Mouse (Mus musculus) heart, adult 11 months (tissue): ENCODE measurements around the gene Bpifa5.

Experiments used
- DNase-seq: peaks from one replicate; pipeline ENCODE4 v3.0.0; 2022

Gene Bpifa5

DNA sequence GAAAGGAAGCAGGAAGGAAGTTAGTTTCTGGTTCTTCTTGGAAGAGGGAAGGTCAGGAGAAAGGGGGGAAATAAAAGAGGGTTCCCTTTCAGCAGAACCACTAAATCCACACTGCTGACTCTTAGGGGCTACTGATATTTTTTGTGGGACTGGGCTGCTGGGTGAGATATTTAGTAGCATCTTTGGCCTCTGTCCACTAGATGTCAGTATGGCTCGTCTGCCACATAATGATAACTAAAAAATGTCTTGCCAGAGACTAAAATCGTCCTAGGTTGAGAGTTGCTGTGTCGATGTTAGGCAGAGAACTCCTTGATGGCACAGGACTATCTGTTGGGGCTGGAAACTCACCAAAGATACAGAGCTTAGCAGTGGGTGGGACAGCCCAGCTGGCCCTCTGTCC, 46.7 kb downstream of the Bpifa5 start:
- no peak for DNase-seq

GRCm38 (mm10) chr2:154211121-154211520, 48.7 kb downstream of the Bpifa5 start:
- no peak for DNase-seq

DNA sequence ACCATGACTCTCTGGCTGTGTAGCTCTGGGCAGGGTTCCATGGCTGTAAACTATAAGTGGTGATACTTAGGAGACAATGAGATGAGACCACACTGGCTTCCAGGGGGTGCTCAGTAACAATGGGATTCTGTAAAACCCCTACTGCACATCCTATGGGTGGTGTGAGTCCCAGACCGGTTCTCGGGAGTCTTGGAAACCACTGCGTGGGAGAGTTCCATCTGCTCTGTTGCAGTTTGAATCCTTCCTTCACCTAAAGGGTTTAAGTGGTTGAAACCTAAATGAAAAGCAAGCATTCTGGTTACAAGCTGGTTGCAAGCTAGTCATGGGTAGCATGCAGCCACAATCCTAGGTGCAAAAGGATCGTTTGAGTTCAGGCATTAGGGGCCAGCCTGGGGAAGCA, 49.5 kb downstream of the Bpifa5 start:
- no peak for DNase-seq

DNA sequence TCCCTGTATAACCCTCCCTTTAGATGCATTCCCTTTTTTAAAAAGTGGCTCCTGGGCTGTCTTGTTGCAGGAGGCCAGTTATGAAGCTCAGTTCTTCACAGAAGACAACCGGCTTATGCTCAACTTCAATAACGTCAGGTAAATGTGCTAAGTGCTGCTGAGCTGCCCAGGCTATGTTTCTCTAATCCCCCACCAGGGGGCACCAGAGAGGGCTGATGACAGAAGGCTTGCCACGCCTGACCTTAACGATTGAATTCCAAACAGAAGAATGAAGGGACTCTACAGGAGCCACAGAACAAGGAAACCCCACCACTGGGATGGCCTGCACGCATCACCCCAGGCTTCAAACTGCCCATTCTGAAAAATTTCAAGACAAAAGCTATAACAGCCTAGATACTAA, 52.8 kb downstream of the Bpifa5 start:
- DNase-seq = no peak
